12 mouse cellular contexts compared by ENCODE assay signal in the genomic region with DNA sequence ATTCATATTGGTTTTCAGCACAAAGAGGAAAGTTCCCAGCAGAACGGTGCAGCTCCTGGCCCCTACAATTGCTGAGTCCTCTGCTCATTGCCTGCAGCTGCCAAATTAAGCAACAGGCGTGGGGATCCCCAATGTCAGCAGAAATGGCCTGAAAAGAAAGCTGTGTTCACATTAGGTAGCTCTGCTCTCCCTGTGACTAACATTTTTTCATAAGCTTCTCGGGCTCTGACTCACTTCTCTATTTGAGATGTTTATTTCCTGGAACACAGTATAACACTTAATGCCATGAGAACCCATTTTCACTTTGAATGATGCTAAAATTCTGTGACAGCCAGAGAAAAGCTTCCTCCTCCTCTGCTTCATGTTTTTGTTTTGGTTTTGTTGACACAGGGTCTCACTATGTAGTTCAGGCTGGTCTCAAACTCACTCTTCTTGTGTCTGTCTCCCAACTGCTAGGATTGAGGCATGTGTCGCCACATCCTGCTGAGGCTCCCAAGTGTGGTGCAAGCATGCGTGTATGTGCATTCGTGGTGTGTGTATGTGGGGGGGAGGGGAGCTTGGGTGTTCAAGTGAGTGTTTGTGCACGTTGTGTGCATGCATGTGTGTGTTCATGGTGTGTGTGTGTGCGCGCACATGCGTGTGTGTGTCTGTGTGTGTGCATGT. TPM values are rescaled to one million over a fixed set of nuclear protein-coding genes. Genes with fewer than 3 reads are reported as not detected.
DNase-seq lines count a peak whose midpoint lies in the region; ATAC-seq and TF ChIP-seq lines count a peak whose summit lies in the region.
"Had no signal": no experiment of that assay in that cellular context is flagged by ENCODE, and none has a peak within 500 bp of the region (broad histone marks: within the 10 kb centered on the region; RNA-seq: fewer than 3 reads in every experiment).

No protein-coding gene starts in this region.

- in situ Hi-C loops in Patski (cut with MboI; ENCODE audit: low pct_unique_long_range_greater_than_20kb), result no loop called here

- CTCF ChIA-PET in Patski (lab: Charles Lee), result no interaction called here

- H3K27me3 ChIP-seq in Patski, result no peaks in the 10 kb centered on the region
- no peaks in the 10 kb centered on the region for H3K27me3 ChIP-seq in hindbrain, embryonic 11.5 days (ENCODE audit: control insufficient read depth, insufficient read depth, low read length)

- intact Hi-C loops in gastrocnemius, adult 2 months (cut with DNase I), result loop anchor here (10.0 kb wide), 1 partner anchor 146 kb away; no protein-coding TSS in a partner anchor
- intact Hi-C loops in gastrocnemius, postnatal 14 days (cut with DNase I; ENCODE audit: low total_unique reads), result no loop called here

- no peaks in the 10 kb centered on the region for H3K9me3 ChIP-seq in hindbrain, embryonic 11.5 days (ENCODE audit: control insufficient read depth, low read length)

- TF ChIP-seq CTCF in gastrocnemius, adult 2 months (IDR thresholded peaks at IDR 0.05), result no peak
- no peak for TF ChIP-seq CTCF in Patski (IDR thresholded peaks at IDR 0.05)

- WGBS in hindbrain, embryonic 11.5 days, result 79% methylated on average over 10 of the region's 10 CpGs

- H3K4me1 ChIP-seq in hindbrain, embryonic 11.5 days (replicated peaks; ENCODE audit: control insufficient read depth, insufficient read depth, low read length), result no peaks in the 10 kb centered on the region

- H3K27ac ChIP-seq in gastrocnemius, adult 2 months, result no peak overlapping the region
- H3K27ac ChIP-seq in hindbrain, embryonic 11.5 days (ENCODE audit: low read depth, low read length), result no peak overlapping the region

- no peaks in the 10 kb centered on the region for H3K36me3 ChIP-seq in hindbrain, embryonic 11.5 days (ENCODE audit: control insufficient read depth, insufficient read depth, low read length)

- H3K4me3 ChIP-seq in gastrocnemius, adult 2 months, result no peak overlapping the region
- H3K4me3 ChIP-seq in hindbrain, embryonic 11.5 days (ENCODE audit: low read depth, low read length), result no peak overlapping the region

- no peak overlapping the region for H3K4me2 ChIP-seq in hindbrain, embryonic 11.5 days (replicated peaks; ENCODE audit: low read depth, low read length)

- H3K9ac ChIP-seq in hindbrain, embryonic 11.5 days (ENCODE audit: low read depth, low read length), result no peak overlapping the region

- POLR2A ChIA-PET in Patski (lab: Charles Lee), result interaction anchor here (0.8 to 1.2 kb wide), 3 partner anchors 12 to 63 kb away, joined by 3 read pairs; a partner anchor contains a TSS

- peak; percentile 86 for ATAC-seq in Patski
- ATAC-seq in hindbrain, embryonic 11.5 days (ENCODE audit: low FRiP score), result no peak

- peak; percentile 42 for DNase-seq in gastrocnemius, adult 2 months
- DNase-seq in gastrocnemius, postnatal 14 days, result no peak
- peak; percentile 77 for DNase-seq in 3T3-L1 (ENCODE audit: low read depth, low spot score)
- DNase-seq in Patski (ENCODE audit: low read depth, low spot score), result peak; percentile 75
- DNase-seq in induced T-regulatory cell, adult 2 months (ENCODE audit: low read depth), result peak; percentile 69
- no peak for DNase-seq in ovary, postnatal 36 days (ENCODE audit: low spot score)
- no peak for DNase-seq in layer of hippocampus, adult 11-12 months (ENCODE audit: low spot score)
- DNase-seq in hindbrain, embryonic 11.5 days (ENCODE audit: low spot score), result no peak
- DNase-seq: cerebellum, postnatal 10 days; kidney, adult 8-10 months had no signal

RNA-seq across cellular contexts. Expression of a gene that starts 12.6 kb away (rescaled TPM):
- 100 to 1,000 TPM; 269 to 419 TPM for total RNA-seq in gastrocnemius, adult 2 months (2021)
- total RNA-seq in gastrocnemius, postnatal 14 days (2021), result 100 to 1,000 TPM; 334 to 384 TPM
- 418 TPM for polyA plus RNA-seq in Patski (2021)
- polyA plus RNA-seq in hindbrain, embryonic 11.5 days (2014; fragmentation: Nextera tagmentation; extraction: Ambion mirVana), result 254 and 265 TPM in 2 replicates

RNA-seq across cellular contexts. Expression of a gene that starts 12.7 kb away (rescaled TPM):
- 100 to 1,000 TPM; 211 to 231 TPM for total RNA-seq in gastrocnemius, adult 2 months (2021)
- total RNA-seq in gastrocnemius, postnatal 14 days (2021), result 100 to 1,000 TPM; 144 to 150 TPM
- polyA plus RNA-seq in Patski (2021), result 247 TPM
- 325 TPM in 2 replicates for polyA plus RNA-seq in hindbrain, embryonic 11.5 days (2014; fragmentation: Nextera tagmentation; extraction: Ambion mirVana)

RNA-seq across cellular contexts. Expression of a gene that starts 26.1 kb away (rescaled TPM):
- total RNA-seq in gastrocnemius, adult 2 months (2021), result under 1 TPM; 0.53 to 0.61 TPM
- total RNA-seq in gastrocnemius, postnatal 14 days (2021), result under 1 TPM; 0.35 to 0.74 TPM
- polyA plus RNA-seq in Patski (2021), result 8.2 TPM
- polyA plus RNA-seq in hindbrain, embryonic 11.5 days (2014; fragmentation: Nextera tagmentation; extraction: Ambion mirVana), result 9.0 and 9.8 TPM in 2 replicates

RNA-seq across cellular contexts. Expression of a gene that starts 26.3 kb away (rescaled TPM):
- total RNA-seq in gastrocnemius, adult 2 months (2021), result 10 to 100 TPM; 11.1 to 11.7 TPM
- total RNA-seq in gastrocnemius, postnatal 14 days (2021), result 10 to 100 TPM; 12.8 to 13.0 TPM
- polyA plus RNA-seq in Patski (2021), result 25.4 TPM
- 29.9 and 30.6 TPM in 2 replicates for polyA plus RNA-seq in hindbrain, embryonic 11.5 days (2014; fragmentation: Nextera tagmentation; extraction: Ambion mirVana)

RNA-seq across cellular contexts. Expression of a gene that starts 29.9 kb away (rescaled TPM):
- not detected for total RNA-seq in gastrocnemius, adult 2 months (2021)
- not detected for total RNA-seq in gastrocnemius, postnatal 14 days (2021)
- not detected for polyA plus RNA-seq in Patski (2021)
- 0.15 and 0.17 TPM in 2 replicates for polyA plus RNA-seq in hindbrain, embryonic 11.5 days (2014; fragmentation: Nextera tagmentation; extraction: Ambion mirVana)
- polyA plus RNA-seq: brain, embryonic 14.5 days; heart, postnatal 0 days had no signal

Comparison
In these comparisons a context has a peak if more than half of its experiments do, and no peak if none do; other contexts are left out.
1. DNase-seq: peak in gastrocnemius, adult 2 months (single experiment), 3T3-L1 (single experiment), Patski (single experiment) and induced T-regulatory cell, adult 2 months (single experiment); none in gastrocnemius, postnatal 14 days (single experiment), ovary, postnatal 36 days (single experiment), layer of hippocampus, adult 11-12 months (single experiment) and hindbrain, embryonic 11.5 days (single experiment).